Mouse (Mus musculus) frontal cortex, postnatal 25 days (tissue): ENCODE data around the gene Socs3.

Source experiments
- DNase-seq, 2 experiments: peaks; one replicate each; pipeline ENCODE4 v3.0.0; 2022; ENCODE audit warnings: low spot score in 2 of 2

Socs3 gene

DNA sequence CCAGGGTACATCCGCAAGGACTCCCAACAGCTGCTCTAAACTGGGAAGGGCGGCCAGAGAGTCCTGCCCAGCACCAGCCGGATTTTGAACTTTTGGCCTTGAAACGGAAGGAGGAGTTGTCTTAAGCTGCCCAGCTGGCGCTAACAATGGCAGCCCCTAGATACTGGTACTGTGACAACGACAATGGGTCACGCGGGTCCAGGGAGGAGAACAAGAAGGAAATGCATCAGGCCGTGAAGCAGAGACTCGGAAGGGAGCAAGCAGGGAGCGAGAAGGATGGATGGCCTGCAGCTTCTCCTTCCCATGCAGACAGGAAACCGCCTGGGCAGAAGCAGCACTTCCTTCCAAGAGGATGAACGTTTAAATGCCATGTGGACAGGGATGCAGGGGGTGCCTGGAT lies 14.2 kb downstream of the Socs3 start:
- DNase-seq = no peak

DNA sequence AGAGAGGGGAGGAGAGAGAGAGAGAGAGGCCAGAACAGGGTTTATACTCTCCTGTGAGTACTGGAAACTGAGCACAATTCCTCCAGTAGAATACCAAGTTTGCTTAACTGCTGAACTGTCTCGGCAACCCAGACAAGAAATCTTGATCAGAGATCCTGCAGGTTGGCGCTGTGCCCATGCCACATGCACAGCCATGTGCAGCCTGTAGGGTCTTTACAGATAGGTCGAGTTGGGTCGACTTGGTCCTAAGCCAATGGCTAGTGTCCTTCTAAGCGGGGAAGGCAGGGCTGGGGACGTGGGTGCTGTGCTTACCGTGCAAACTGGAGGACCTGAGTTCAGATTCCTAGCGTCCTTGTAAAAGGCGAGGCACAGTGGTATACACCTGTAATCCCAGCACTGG lies 15.0 kb downstream of the Socs3 start:
- no peak for DNase-seq

DNA sequence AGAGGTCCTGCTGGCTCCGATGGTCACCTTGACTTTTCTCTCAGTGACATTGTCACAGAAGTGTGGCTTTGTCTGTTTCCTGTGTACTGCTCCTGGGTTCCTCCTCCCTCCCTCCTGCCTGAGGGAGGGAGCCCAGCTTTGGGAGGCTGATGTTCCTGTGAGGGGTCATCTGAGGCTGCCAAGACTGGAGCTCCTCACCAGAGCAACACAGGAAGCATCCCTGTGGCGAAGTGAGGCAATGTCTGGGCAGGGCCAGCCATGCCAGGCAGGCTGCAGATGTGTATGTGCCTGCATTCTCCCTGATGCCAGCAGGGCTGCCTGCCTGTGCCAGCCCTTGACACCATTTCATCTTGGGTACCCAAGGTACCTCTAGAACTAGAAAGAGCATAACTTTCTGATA lies 15.8 kb downstream of the Socs3 start:
- DNase-seq = no peak

DNA sequence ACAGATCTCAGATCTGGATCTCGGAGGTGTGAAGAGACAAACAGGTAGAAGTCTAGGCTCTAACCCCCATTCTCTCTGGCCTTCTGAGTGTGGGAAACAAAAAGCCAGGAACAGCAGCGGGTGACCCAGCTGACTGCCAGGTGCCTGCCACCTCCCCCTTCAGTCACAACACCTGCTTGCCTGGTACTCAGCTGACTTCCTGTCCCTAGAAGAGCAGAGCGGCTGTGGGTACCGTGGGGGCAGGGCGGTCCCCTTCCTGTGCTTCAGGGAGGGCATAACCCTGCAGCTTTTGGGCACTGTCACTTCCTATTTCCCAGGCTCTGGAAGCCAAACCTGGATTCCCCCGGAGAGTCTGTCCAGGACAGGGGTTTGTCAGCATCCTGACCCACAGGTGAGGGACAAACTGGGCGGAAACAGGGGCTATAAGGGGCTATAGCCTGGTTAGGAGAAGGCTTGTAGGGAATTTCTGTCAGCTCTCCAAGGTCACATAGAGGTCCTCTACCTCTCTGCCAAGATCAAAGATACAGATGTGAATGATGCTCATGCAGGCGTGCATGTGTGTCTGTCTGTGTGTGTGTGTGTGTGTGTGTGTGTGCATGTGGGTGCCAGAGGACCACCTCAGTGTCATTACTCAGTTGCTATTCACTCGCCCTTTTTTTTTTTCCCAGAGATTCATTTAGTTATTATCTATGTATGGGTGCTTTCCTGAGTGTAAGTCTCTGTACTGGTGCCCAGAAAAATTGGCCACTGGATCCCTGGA lies 17.5 kb downstream of the Socs3 start:
- DNase-seq = no peak

DNA sequence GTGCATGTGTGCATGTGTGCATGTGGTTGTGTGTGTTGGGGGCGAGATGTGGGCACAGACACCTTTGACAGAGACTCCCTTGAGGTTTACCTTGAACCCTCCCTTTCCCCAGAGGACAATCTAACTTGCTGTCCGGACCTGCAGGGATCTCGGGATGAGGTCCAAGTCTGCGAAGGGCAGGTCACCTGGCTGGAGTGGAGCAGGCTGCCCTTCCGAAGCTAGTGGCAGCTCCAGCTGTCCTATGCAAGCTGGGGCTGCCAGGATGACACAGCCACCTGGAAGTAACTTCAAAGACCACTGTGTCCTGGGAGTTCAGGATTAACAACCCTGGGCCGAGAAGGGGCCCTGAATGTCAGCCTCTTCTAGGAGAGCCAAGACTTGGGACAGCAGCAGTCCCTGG lies 18.5 kb downstream of the Socs3 start:
- no peak for DNase-seq

DNA sequence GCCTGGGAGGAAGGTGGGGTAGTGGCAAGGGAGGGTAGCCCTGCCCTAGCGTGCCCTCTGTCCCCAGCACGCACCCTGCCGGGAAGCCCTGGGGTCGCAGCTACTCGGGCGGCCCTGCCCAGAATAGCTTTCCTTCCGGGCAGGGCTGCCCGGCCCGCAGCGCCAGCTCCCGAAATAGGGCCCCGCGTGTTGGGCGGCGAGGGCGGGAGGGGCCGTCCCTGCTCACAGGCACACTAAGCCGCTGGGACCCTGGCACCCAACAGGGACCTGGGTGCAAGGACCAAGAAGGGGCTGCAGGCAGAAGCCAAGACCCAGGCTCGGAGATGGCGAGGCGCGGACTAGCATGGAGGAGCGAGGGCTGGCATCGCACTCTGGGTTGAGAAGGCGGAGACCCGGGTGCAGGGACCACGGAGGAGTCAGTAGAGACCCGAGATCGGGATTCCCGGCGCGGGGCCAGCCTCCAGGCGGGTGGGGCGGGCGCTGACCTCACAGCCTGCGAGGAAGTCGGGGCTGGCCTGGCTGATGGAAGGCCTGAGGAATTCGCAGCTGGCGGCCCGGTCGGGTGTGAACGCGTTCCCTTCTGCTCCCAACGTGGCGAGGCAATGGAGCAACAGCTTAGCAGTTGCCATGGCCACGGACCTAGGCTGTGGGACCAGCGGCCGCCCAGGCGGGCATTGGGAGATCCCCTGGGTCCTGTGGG lies 20.3 kb downstream of the Socs3 start:
- no peak for DNase-seq

DNA sequence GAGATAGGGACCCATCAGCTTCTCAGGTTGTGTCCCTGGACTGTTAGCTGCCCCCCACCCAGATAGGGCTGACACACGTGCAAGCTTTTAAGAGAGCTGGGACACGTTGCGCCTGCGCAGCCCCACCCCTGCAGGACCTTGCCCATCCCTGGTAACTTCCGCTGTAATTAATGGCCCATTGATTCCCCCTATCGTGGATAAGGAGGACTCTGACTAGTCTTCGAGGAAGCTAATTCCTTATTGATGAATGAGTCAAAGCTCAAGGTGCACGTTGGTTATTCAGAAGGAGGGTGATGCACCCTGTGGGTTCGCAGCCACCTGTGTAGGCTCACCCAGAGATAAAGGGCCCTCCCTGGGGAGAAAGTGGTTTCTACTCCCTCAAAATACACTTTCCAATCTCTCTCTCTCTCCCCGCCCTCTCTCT lies 22.8 kb downstream of the Socs3 start:
- DNase-seq = no peak

DNA sequence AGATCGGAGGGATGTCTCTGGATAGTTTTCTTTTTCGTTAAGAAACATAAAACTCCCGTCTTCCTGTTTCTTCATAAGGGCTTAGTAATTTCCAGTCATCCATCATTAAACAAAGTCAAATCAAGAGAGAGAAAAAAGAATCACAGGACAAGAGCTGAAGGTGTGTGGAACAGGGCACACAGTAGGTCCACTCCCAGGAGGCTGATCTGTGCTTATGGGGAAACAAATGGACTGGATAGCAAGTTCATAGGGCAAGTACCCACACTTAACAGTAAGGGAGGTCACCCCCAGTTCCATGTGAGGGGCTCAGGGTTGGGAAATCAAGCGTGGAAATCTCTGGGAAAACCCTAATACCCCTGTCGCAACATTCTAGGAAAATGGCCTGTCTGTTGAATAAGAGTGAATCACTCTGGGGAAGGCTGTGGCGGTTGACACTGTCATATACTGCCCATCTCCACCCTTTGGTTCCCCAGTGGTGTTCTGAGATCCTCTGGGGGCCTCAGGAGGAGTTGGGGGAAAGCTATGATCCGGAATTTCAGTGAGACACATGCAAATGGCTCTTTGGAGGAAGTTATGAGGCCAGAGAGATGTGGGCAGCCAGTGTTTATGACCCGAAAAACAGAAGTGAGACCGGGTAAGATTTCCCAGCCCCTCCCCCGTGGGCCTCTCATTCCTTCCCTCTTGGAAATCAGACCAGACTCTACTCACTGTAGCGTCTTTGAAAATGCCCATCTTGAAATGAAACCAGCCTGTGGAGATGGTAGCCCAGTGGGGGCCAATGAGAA lies 23.5 kb downstream of the Socs3 start:
- DNase-seq = no peak

DNA sequence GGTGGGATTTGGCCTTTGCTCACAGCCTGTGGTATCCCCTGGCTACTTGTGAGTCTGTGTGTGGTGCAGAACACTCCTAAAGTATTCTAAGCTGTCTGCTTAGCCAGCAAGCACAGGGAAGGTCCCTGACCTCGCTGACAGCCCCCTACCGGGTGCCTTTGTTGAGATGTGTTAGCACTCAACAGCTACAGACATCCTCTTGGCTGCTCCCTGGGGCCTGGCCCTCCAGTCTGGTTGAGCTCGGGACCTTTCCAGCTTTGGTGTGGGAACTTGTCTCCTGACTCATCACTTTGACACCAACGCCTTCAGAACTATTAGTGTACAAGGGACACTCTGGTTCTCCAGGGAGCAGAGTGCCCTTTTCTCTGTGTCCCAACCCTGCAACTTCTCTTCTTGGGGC lies 28.0 kb downstream of the Socs3 start:
- DNase-seq = no peak

DNA sequence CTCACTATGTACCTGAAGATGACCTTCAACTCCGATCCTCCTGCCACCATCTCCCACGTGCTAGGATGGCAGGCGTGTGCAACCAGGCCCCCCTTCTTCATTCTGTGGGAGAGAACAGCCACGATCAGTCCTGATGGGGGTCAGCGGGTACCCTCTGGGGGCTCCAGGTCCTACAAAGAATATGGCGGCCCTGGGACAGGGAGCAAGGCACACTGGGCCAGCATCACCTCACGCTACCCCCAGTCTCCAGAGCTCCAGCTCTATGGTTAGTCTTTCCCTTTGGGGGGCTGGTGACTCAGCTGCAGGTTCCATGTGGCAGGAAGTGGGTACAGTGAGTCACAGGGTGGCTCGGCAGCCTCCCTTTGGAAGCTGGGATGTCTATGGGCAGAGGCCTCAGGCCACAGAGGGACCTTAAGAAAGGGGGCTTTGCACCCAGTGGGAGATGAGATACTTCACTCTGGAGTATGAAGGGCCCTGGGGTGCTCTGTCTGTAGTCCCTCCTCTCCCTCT lies 28.5 kb downstream of the Socs3 start:
- DNase-seq = no peak

DNA sequence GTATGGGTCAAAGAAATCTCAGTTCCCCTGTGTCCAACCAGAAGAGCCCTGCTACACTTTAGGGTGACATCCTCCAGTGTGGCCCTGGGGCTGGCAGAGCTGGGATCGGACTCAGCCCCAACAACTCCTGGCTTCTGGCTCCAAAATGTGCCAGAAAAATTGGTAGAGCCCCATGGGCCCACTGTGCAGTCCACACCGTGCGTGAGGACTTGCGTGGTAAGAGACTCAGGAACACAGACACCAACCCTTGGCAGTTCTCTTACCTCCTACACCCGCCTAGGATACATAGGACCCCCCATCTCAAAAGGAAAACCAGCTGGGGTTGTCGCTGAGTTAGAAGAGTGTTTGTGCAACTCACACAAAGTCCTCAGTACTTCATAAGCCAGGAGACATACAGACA lies 29.0 kb downstream of the Socs3 start:
- DNase-seq = no peak

DNA sequence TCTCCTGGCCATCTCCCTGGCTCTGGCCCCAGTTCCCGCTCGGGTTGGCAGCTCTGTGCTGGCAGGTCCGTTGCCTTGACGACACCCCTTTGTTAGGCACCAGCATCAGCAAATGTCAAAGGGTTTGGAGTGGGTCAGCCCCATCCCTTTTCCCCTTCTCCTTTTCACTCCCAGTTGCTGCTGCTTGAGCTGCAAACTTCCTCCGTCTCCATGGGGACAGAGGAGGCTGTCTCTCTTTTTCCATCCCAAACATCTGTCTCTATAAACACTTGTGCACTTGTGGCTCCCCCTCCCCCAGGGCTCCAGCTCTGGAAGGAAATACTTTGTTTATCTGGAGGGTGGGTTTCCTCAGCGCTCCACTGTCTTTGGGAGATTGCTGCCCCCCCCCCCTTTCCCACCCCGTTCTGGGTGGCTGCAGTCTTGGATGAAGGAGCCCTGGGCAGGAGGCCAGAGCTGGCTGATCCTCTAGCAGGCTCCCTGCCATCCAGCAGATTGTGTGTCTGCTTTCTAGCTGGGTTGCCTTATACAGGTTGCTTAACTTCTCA lies 30.0 kb downstream of the Socs3 start:
- no peak for DNase-seq

DNA sequence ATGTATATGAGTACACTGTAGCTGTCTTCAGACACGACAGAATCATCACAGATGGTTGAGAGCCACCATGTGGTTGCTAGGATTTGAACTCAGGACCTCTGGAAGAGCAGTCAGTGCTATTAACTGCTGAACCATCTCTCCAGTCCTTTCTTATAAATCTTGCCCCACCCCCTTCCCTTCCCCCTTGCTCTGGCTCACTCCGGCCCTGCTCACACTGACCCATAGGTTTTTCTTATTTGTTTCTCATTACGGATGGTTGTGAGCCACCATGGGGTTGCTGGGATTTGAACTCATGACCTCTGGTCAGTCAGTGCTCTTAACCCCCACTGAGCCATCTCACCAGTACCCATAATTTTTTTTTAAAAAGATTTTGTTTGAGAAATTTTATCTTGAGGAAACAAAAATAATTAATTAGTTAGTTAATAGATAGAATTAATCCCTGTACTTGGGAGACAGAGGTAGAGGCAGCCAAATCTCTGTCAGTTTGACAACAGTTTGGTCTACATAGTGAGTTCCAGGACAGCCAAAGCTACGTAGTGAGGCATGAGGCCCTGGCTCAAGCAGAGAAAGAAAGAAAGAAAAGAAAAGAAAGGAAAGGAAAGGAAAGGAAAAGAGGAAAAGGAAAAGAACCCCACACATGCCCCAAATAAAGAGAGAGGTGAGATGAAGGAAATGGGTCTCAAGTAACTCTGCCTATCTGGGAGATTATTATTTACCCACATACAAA lies 30.7 kb downstream of the Socs3 start:
- no peak for DNase-seq

DNA sequence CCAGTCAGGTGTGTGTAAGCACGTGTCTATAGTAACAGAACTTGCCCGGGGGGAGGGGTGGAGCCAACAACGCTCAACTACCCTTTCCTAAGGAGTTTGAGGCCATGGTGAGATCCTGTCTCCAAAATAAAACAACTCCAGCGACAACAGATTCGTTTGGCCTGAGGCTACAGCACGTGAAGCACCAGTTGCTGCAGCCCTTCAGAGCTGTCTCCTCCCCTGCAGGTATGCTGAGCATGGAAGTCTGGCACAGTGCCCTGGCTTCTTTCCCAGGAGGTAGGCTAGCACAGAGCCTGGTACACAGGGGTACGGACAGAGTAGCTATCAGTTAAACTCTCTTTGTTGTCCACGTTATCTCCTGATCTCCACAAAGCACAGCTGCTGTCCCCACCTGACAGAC lies 33.6 kb downstream of the Socs3 start:
- DNase-seq = no peak

DNA sequence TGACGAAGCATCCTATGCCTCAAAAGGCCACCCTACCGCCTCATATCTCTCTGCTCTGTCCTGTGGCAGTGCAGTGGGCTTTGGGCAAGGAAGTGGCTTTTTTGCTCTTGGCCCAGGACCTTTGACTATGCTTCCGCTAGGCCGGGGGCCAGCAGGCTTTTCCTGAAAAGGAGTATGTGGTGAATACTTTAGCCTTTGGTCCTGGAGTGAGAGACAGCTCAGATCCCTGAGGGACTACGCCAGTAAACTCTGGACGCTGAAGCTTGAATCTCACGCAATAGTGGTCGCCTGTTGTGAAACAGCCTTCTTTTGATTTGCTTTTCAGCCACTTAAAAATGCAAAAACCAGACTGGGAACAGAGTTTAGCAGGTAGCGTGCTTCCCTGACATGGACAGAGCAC lies 34.2 kb downstream of the Socs3 start:
- DNase-seq = no peak

DNA sequence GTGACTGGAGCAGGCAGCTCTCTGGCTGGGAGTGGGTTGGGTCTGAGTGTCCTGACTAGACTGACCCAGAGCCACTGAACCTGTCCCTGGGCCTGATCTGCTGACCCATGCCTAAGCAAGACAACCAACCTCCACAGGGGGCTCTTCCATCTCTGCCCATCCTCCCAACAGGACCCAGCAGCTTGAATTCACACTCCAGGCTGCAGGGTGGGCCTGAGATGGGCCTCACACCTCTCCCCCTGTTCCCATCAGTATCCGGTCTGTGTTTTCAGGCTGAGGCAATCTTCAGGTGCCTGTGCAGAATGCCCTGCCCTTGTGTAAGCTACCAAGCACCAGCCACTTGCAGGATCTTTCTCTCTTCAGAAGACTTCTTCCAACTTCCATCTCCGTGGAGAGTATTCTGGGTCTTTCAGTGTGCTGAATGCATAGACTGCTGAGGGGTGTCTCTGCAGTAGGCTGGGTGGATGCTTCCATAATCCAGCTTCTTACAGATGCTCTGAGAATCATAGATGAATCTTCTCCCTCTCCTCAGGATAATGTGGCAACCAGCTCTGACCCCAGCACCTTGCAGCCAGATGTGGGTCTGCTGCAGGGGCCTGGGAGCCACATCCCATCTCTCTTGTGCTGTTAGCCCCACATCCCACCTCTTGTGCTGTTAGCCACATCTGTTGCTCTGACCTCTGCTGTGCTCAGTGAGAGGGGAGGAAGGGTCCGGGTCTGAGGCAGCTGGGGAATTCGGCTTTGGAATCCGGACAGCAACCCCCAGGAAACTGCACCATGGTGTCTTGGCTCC lies 35.1 kb downstream of the Socs3 start:
- DNase-seq = no peak

DNA sequence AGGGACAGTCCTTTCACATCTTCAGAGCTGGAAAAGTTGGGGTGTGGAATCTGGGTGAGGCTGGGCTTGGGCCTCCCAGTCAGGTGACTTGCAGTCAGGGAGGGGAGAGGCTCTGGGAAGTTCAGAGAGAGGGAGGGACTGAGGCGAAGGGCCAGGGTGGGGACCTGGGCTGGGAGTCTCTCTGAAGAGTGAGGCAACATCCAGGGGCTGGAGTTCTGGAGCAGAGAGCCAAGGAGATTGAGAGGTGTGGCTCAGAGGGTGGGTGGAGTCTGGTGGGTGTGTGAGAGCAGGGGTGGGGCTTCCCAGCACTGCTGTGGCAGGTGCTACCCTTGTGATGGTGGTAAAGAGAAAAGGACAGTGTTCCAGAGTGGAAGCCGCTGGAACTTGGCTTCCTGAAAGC lies 35.7 kb downstream of the Socs3 start:
- no peak for DNase-seq

DNA sequence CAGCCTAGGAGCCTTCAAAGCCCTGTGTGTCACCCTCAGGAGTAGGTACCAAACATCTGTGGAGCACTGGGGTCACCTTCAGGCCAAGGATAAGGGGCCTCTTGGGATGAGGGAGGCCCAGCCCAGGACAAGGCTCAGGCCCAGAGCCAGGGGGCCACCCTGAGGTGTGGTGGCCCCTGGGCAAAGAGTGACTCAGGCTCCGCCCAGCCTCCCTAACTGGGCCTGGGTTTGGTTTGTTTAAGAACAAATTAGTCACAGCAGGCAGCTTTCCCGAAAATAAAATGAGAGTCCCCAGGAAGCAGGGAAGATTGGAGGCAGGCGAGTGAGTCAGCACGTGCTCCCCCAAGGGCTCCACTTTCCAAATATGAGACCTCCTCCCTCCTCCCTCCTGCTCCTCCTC lies 37.7 kb downstream of the Socs3 start:
- no peak for DNase-seq

DNA sequence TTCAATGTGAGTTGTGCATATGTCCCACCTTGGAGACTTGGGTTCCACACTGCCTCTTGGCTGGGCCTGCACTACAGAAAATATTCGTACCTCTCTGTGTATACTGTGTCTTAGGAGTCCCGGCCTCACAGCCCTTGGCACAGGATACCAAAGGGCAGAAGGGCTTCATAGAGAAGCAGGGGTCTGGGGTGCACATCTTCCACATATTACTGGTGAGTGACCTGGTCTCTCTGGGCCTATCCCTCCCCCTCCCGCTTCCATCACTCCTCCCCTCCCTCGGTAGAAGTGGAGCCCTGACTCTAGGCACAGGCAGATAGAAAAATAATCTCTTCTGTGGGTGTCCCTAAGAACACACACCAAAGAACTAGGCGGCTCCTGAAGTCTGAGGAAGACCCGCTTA lies 38.3 kb downstream of the Socs3 start:
- DNase-seq = no peak

DNA sequence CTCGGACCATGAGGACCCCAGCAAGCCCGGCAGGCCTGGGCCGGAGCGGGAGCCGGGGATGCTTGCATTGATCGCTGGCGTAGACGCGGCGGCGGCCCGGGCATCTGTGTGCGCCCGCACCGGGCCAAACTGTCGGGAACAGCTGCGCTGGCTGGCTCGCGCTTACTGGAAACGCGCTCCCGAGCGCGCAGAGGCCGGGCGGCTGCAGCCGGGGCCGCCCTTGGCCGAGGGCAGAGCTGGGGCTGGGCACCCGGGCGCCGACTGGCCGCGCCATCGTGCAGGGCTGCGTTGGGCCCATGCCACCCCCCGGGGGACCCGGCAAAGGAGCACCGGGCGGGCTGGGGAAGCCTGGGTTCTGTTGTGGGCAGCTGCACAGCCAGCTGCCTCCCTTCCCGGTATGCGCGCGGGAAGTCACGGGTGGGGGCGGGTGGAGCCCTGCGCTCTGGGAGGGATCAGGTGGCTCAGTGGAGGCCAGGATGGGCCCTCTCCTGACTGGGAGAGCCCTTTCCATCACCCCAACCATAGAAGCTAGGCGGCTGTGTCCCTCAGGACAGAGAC lies 39.0 kb downstream of the Socs3 start:
- no peak for DNase-seq

DNA sequence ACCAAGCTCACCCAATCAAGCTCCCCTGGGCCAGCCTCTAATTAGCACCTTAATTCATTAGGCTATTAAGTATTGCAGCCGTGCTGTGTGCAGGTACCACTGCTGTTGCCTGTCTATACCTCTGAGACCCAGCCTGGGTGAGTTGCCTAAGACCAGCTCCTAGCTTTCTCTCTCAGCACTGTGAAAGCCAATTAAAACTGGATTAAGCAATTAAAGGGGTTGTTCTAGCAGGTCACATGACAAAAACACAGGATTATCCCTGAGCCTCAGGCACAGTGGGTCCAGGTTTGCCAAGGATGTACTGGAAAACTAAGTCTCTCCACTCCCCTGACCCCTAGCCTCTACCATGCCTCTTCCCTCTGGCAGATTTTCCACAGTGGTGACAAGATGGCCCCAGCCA lies 44.3 kb downstream of the Socs3 start:
- no peak for DNase-seq
